Mouse (Mus musculus) ES-Bruce4 (cell line): ENCODE measurements around the gene Armcx4.

Experiments
- CTCF ChIP-seq: IDR thresholded peaks from one replicate; pipeline ENCODE4 v1.8.1; 2011; ENCODE audit warnings: low read depth, low read length
- EP300 ChIP-seq: IDR thresholded peaks from 2 replicates; pipeline ENCODE4 v1.6.1; 2011; ENCODE audit warnings: low read depth, low read length; ENCODE audit not compliant: insufficient read depth

DNA sequence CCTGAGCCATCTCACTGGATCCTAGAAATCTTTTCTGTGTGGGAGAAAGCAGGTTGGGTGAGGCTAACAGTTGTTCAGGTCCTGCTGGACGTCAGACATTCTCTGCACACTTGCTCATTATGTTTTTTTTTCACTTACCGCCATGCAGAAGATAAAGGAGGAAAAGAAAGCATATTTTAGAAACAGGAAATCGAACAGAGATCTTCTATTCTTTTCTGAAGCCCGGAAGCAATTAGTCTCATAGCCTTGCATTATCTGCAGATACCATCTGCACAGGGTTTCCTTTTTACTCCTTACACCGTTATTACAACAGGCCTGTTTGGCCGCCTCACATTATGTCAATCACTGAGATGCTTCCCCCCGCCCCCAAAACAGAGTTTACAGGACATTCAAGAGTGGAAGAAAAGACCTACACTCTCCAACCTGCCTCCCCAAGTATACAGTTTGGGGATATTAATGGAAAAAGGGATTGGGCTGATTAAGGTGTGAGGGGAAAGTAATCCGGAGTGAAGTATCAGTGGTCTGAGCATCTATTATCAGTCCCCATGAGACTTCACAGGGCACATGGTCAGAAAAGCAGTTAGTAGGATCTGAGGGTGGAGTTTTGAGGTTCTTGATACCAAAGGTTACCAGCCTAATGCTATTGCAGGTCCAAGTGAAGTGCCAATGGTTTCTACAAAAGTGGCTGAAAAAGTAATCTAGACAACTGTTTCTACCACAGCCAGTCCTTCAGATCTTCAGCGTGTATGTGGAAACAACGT is 45.1 kb upstream of the Armcx4 start:
- TF ChIP-seq CTCF, result no peak
- TF ChIP-seq EP300, result no peak
